Mouse (Mus musculus): ENCODE results near the gene Ttll5.

DNA sequence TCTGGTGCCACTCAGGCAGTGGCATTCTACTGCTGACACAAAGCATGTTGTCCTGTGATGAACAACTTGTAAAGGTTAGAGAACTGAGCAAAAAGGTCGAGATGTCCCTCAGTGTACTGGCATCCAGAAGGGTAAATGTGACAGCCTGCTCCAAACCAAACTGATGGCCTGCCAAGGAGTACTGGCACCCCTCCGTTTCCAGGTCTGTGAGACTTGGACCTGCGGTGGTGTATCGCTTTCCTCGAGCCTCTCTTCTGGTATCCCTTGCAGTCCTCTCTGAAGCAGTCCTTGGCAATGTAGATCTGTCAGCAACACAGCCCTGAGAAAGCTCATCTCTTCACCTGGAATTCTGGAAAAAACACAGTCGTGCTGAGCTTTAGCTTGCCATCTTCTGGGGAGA lies 201.0 kb downstream of the Ttll5 start:
- TF ChIP-seq CTCF (IDR thresholded peaks at IDR 0.05; ENCODE audit: low read depth), result no peak
- no peak for TF ChIP-seq EP300 (IDR thresholded peaks at IDR 0.05; ENCODE audit: low read depth)

Data from heart, postnatal 0 days (tissue).